Mouse (Mus musculus) testis, adult 2 months (tissue): ENCODE results near the gene Micall2.
"Not testable (repeated sequence)": the region's sequence is repeated elsewhere in the genome, so short reads cannot be mapped to it uniquely, and the experiment has no call there.

Source experiments
- CTCF ChIP-seq: fragments of 200-500 bp; IDR thresholded peaks from 2 replicates; pipeline ENCODE4 v1.5.1; 2012; ENCODE audit warnings: low read depth, mild to moderate bottlenecking, inconsistent platforms, low read length, moderate library complexity; ENCODE audit not compliant: control insufficient read depth, insufficient read depth, insufficient replicate concordance
- POLR2A ChIP-seq: fragments of 200-500 bp; IDR thresholded peaks from 2 replicates; pipeline ENCODE4 v1.6.1; 2012; ENCODE audit warnings: low read depth, mild to moderate bottlenecking, inconsistent platforms, low read length, moderate library complexity; ENCODE audit not compliant: control insufficient read depth

DNA sequence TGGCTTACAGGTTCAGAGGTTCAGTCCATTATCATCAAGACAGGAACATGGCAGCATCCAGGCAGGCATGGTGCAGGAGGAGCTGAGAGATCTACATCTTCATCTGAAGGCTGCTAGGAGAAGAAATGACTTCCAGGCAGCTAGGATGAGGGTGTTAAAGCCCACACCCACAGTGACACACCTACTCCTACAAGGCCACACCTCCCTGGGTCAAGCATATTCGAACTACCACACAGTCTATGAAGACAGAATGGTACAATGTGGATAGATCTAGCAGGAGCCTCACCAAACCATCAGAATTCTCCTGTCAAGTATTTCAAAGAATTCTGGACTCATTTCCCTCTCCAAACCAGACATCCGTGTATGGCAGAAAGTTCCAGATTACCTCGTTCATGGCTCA lies 40.3 kb downstream of the Micall2 start:
- not testable (repeated sequence) for TF ChIP-seq POLR2A, CTCF
